ENCODE assay signal across 13 mouse cellular contexts in genomic region chr5:139738592-139739315, GRCm38 (mm10). TPM values are rescaled to one million over a fixed set of nuclear protein-coding genes. Genes with fewer than 3 reads are reported as not detected.
A peak's percentile ranks its signal among the peaks of the same experiment; 100 is the strongest.
DNase-seq lines count a peak whose midpoint lies in the region; ATAC-seq lines count a peak whose summit lies in the region.
"Had no signal": no experiment of that assay in that cellular context is flagged by ENCODE, and none has a peak within 500 bp of the region (broad histone marks: within the 10 kb centered on the region; RNA-seq: fewer than 3 reads in every experiment).

No protein-coding gene starts in this region.

- H3K27me3 ChIP-seq in heart, embryonic 10.5 days (ENCODE audit: insufficient read depth, poor library complexity, severe bottlenecking), result peaks cover 42% of the 10 kb centered on the region
- peaks cover 18% of the 10 kb centered on the region for H3K27me3 ChIP-seq in embryonic facial prominence, embryonic 10.5 days (replicated peaks; ENCODE audit: low read depth, poor library complexity, severe bottlenecking)
- no peaks in the 10 kb centered on the region for H3K27me3 ChIP-seq in liver, embryonic 13.5 days
- H3K27me3 ChIP-seq: megakaryocyte, embryonic 14.5 days had no signal

- ATAC-seq in liver, embryonic 13.5 days (ENCODE audit: low read depth), result peak; percentile 72
- ATAC-seq in megakaryocyte, adult 5-6 weeks (ENCODE audit: poor library complexity, severe bottlenecking), result no peak

- no peak overlapping the region for H3K4me3 ChIP-seq in heart, embryonic 10.5 days
- H3K4me3 ChIP-seq in embryonic facial prominence, embryonic 10.5 days, result no peak overlapping the region
- peak overlapping the region; percentile 46 for H3K4me3 ChIP-seq in liver, embryonic 13.5 days (replicated peaks)
- H3K4me3 ChIP-seq: layer of hippocampus, adult 2 months; megakaryocyte, embryonic 14.5 days had no signal

- peak overlapping the region; percentile 69 for H3K27ac ChIP-seq in heart, embryonic 10.5 days
- peak overlapping the region; percentile 8; the same call in 1 of the 2 replicates for H3K27ac ChIP-seq in embryonic facial prominence, embryonic 10.5 days (replicated peaks)
- peak overlapping the region; percentile 98 for H3K27ac ChIP-seq in liver, embryonic 13.5 days
- H3K27ac ChIP-seq: layer of hippocampus, adult 2 months had no signal

- intact Hi-C loops in heart, postnatal 36 days (cut with DNase I), result no loop called here

- H3K4me1 ChIP-seq in heart, embryonic 10.5 days, result peaks cover 40% of the 10 kb centered on the region
- H3K4me1 ChIP-seq in embryonic facial prominence, embryonic 10.5 days, result peaks cover 37% of the 10 kb centered on the region
- H3K4me1 ChIP-seq in liver, embryonic 13.5 days (replicated peaks), result peaks cover 86% of the 10 kb centered on the region

- WGBS in heart, embryonic 10.5 days, result 58% methylated on average over 7 of the region's 7 CpGs
- WGBS in embryonic facial prominence, embryonic 10.5 days, result 76% methylated on average over 7 of the region's 7 CpGs
- WGBS in liver, embryonic 13.5 days (ENCODE audit: insufficient replicate concordance), result 21% methylated on average over 7 of the region's 7 CpGs

- no peaks in the 10 kb centered on the region for H3K9me3 ChIP-seq in heart, embryonic 10.5 days
- no peaks in the 10 kb centered on the region for H3K9me3 ChIP-seq in embryonic facial prominence, embryonic 10.5 days
- H3K9me3 ChIP-seq in liver, embryonic 13.5 days (replicated peaks), result no peaks in the 10 kb centered on the region
- H3K9me3 ChIP-seq: megakaryocyte, embryonic 14.5 days had no signal

- peak; percentile 93 for DNase-seq in heart, embryonic 10.5 days (ENCODE audit: low spot score)
- DNase-seq in heart, postnatal 36 days, result no peak
- DNase-seq in embryonic facial prominence, embryonic 10.5 days (ENCODE audit: low spot score), result no peak
- DNase-seq in liver, embryonic 13.5 days, result peak; percentile 93
- peak; percentile 84 to 85 for DNase-seq in spleen, postnatal 4 days (ENCODE audit: low spot score in 2 of 2)
- no peak for DNase-seq in layer of hippocampus, postnatal 36 days
- DNase-seq in yolk sac, embryonic 10.5 days (ENCODE audit: low spot score), result no peak
- DNase-seq: cerebellum, postnatal 36 days; lung, embryonic 14.5 days; thymus, adult 2 months had no signal

- peak overlapping the region; percentile 100 for H3K4me2 ChIP-seq in liver, embryonic 13.5 days
- H3K4me2 ChIP-seq: lung, embryonic 14.5 days had no signal

- H3K9ac ChIP-seq in liver, embryonic 13.5 days, result peak overlapping the region; percentile 72
- H3K9ac ChIP-seq: lung, embryonic 14.5 days had no signal

- no peaks in the 10 kb centered on the region for H3K36me3 ChIP-seq in heart, embryonic 10.5 days
- H3K36me3 ChIP-seq in embryonic facial prominence, embryonic 10.5 days (replicated peaks), result no peaks in the 10 kb centered on the region
- no peaks in the 10 kb centered on the region for H3K36me3 ChIP-seq in liver, embryonic 13.5 days

RNA-seq across cellular contexts. Expression of gene Micall2, which starts 2.6 kb away (rescaled TPM):
- polyA plus RNA-seq in heart, embryonic 10.5 days (2016; fragmentation: Nextera tagmentation; extraction: Ambion mirVana), result 4.1 and 5.7 TPM in 2 replicates
- 1 to 10 TPM; 2.4 to 2.8 TPM for total RNA-seq in heart, postnatal 36 days (2021)
- polyA plus RNA-seq in embryonic facial prominence, embryonic 10.5 days (2016; fragmentation: Nextera tagmentation; extraction: Ambion mirVana), result 8.6 and 10.5 TPM in 2 replicates
- polyA plus RNA-seq in liver, embryonic 13.5 days (2015; fragmentation: Nextera tagmentation; extraction: Ambion mirVana), result 9.8 and 12.1 TPM in 2 replicates
- 1 to 10 TPM; 1.2 to 1.9 TPM for total RNA-seq in layer of hippocampus, postnatal 36 days (2021)
- 5.4 and 7.0 TPM in 2 replicates for total RNA-seq in megakaryocyte, adult 5-6 weeks (2015)
- 1.8 and 2.9 TPM in 2 replicates for total RNA-seq in megakaryocyte, adult 5-6 weeks (2017)

RNA-seq across cellular contexts. Expression of gene Ints1, which starts 36.7 kb away (rescaled TPM):
- 30.3 and 31.3 TPM in 2 replicates for polyA plus RNA-seq in heart, embryonic 10.5 days (2016; fragmentation: Nextera tagmentation; extraction: Ambion mirVana)
- total RNA-seq in heart, postnatal 36 days (2021), result 10 to 100 TPM; 40.4 to 42.7 TPM
- 42.6 and 44.4 TPM in 2 replicates for polyA plus RNA-seq in embryonic facial prominence, embryonic 10.5 days (2016; fragmentation: Nextera tagmentation; extraction: Ambion mirVana)
- polyA plus RNA-seq in liver, embryonic 13.5 days (2015; fragmentation: Nextera tagmentation; extraction: Ambion mirVana), result 12.7 and 13.8 TPM in 2 replicates
- total RNA-seq in layer of hippocampus, postnatal 36 days (2021), result 10 to 100 TPM; 86.4 to 91.9 TPM
- total RNA-seq in megakaryocyte, adult 5-6 weeks (2015), result 25.5 and 41.7 TPM in 2 replicates
- total RNA-seq in megakaryocyte, adult 5-6 weeks (2017), result 15.9 and 31.2 TPM in 2 replicates

RNA-seq across cellular contexts. Expression of gene Mafk, which starts 52.6 kb away (rescaled TPM):
- polyA plus RNA-seq in heart, embryonic 10.5 days (2016; fragmentation: Nextera tagmentation; extraction: Ambion mirVana), result 20.7 and 25.1 TPM in 2 replicates
- 10 to 100 TPM; 36.9 to 37.7 TPM for total RNA-seq in heart, postnatal 36 days (2021)
- polyA plus RNA-seq in embryonic facial prominence, embryonic 10.5 days (2016; fragmentation: Nextera tagmentation; extraction: Ambion mirVana), result 9.2 and 10.5 TPM in 2 replicates
- 41.6 and 44.9 TPM in 2 replicates for polyA plus RNA-seq in liver, embryonic 13.5 days (2015; fragmentation: Nextera tagmentation; extraction: Ambion mirVana)
- total RNA-seq in layer of hippocampus, postnatal 36 days (2021), result 1 to 10 TPM; 7.3 to 8.2 TPM
- total RNA-seq in megakaryocyte, adult 5-6 weeks (2015), result 9.7 and 10.1 TPM in 2 replicates
- 18.2 and 20.9 TPM in 2 replicates for total RNA-seq in megakaryocyte, adult 5-6 weeks (2017)

Comparison
In these comparisons a context has a peak if more than half of its experiments do, and no peak if none do; other contexts are left out.
1. DNase-seq: peak in heart, embryonic 10.5 days (single experiment), liver, embryonic 13.5 days (single experiment) and spleen, postnatal 4 days (2 of 2); none in heart, postnatal 36 days (0 of 2), embryonic facial prominence, embryonic 10.5 days (single experiment), layer of hippocampus, postnatal 36 days (0 of 2) and yolk sac, embryonic 10.5 days (single experiment).
2. H3K27ac ChIP-seq: peak in every context shown above with its lines; median percentile 98 in liver, embryonic 13.5 days; 69 in heart, embryonic 10.5 days; 8 in embryonic facial prominence, embryonic 10.5 days.